Mouse (Mus musculus): ENCODE results near the gene Gm20479. TPM values are rescaled to one million over a fixed set of nuclear protein-coding genes. Genes with fewer than 3 reads are reported as not detected.
A peak's percentile ranks its signal among the peaks of the same experiment; 100 is the strongest.

Gm20479 gene
- 0.64 and 0.80 TPM in 2 replicates for polyA plus RNA-seq (2015; fragmentation: Nextera tagmentation; extraction: Ambion mirVana)

GRCm38 (mm10) chr7:27356861-27357594 is at the start of gene Gm20479:
TSS of gene Gm20479 (minus strand) at chr7:27357419.
- 2% methylated on average over 27 of the region's 27 CpGs for WGBS

GRCm38 (mm10) chr7:27406481-27406880 is 49.3 kb upstream of the Gm20479 start:
- H3K27me3 ChIP-seq (ENCODE audit: insufficient read depth, low read length) = peaks cover 79% of the 10 kb centered on the region

More at GRCm38 (mm10) chr7:27356861-27357594, at the start of gene Gm20479:
- Histone ChIP-seq H3K4me3 (ENCODE audit: low read length) (peak within 1 kb of the TSS; percentile 77), H3K27me3 (ENCODE audit: insufficient read depth, low read length) (peaks cover under 1% of the 10 kb centered on the region; the same call in 1 of the 2 replicates), H3K9ac (replicated peaks; ENCODE audit: low read length) (peak within 1 kb of the TSS; percentile 67), H3K4me1 (ENCODE audit: insufficient read depth, low read length) (peaks cover 32% of the 10 kb centered on the region), H3K9me3 (ENCODE audit: low read length) (no peaks in the 10 kb centered on the region), H3K36me3 (ENCODE audit: insufficient read depth, low read length) (peaks cover 8% of the 10 kb centered on the region; the same call in 1 of the 2 replicates), H3K4me2 (replicated peaks; ENCODE audit: low read depth, low read length) (peak within 1 kb of the TSS; percentile 92), H3K27ac (ENCODE audit: low read length) (peak within 1 kb of the TSS; percentile 93)
- ATAC-seq (ENCODE audit: low FRiP score, low TSS enrichment) = no peak

GRCm38 (mm10) chr7:27404203-27404942 is 47.2 kb upstream of the Gm20479 start:
- Histone ChIP-seq H3K36me3 (ENCODE audit: insufficient read depth, low read length) (no peaks in the 10 kb centered on the region), H3K27ac (ENCODE audit: low read length) (no peak overlapping the region), H3K4me2 (replicated peaks; ENCODE audit: low read depth, low read length) (peak overlapping the region; percentile 23), H3K9me3 (ENCODE audit: low read length) (peaks cover 9% of the 10 kb centered on the region), H3K4me3 (ENCODE audit: low read length) (peak overlapping the region; percentile 22; the same call in 1 of the 2 replicates), H3K27me3 (ENCODE audit: insufficient read depth, low read length) (peaks cover 81% of the 10 kb centered on the region), H3K9ac (replicated peaks; ENCODE audit: low read length) (no peak overlapping the region), H3K4me1 (ENCODE audit: insufficient read depth, low read length) (peaks cover 11% of the 10 kb centered on the region)
- ATAC-seq (ENCODE audit: low FRiP score, low TSS enrichment) = no peak
- 6% methylated on average over 77 of the region's 81 CpGs for WGBS

More at GRCm38 (mm10) chr7:27406481-27406880, 49.3 kb upstream of the Gm20479 start:
- WGBS = 86% methylated on average over 7 of the region's 7 CpGs
- Histone ChIP-seq H3K36me3 (ENCODE audit: insufficient read depth, low read length) (no peaks in the 10 kb centered on the region), H3K4me2 (replicated peaks; ENCODE audit: low read depth, low read length) (no peak overlapping the region), H3K4me3 (ENCODE audit: low read length) (no peak overlapping the region), H3K9ac (replicated peaks; ENCODE audit: low read length) (no peak overlapping the region), H3K4me1 (ENCODE audit: insufficient read depth, low read length) (peaks cover 11% of the 10 kb centered on the region), H3K27ac (ENCODE audit: low read length) (no peak overlapping the region), H3K9me3 (ENCODE audit: low read length) (peaks cover 9% of the 10 kb centered on the region)
- no peak for ATAC-seq (ENCODE audit: low FRiP score, low TSS enrichment)

GRCm38 (mm10) chr7:27402675-27403074 is 45.5 kb upstream of the Gm20479 start:
- Histone ChIP-seq H3K36me3 (ENCODE audit: insufficient read depth, low read length) (no peaks in the 10 kb centered on the region), H3K9me3 (ENCODE audit: low read length) (peaks cover 9% of the 10 kb centered on the region), H3K4me2 (replicated peaks; ENCODE audit: low read depth, low read length) (no peak overlapping the region), H3K9ac (replicated peaks; ENCODE audit: low read length) (no peak overlapping the region), H3K4me3 (ENCODE audit: low read length) (no peak overlapping the region), H3K27ac (ENCODE audit: low read length) (no peak overlapping the region), H3K27me3 (ENCODE audit: insufficient read depth, low read length) (peaks cover 73% of the 10 kb centered on the region), H3K4me1 (ENCODE audit: insufficient read depth, low read length) (no peaks in the 10 kb centered on the region)
- 10% methylated on average over 16 of the region's 16 CpGs for WGBS
- ATAC-seq (ENCODE audit: low FRiP score, low TSS enrichment) = no peak

- ATAC-seq (ENCODE audit: low FRiP score, low TSS enrichment) = no peak
- H3K9ac ChIP-seq (replicated peaks; ENCODE audit: low read length) = no peak overlapping the region
- no peaks in the 10 kb centered on the region for H3K36me3 ChIP-seq (ENCODE audit: insufficient read depth, low read length)
- H3K4me3 ChIP-seq (ENCODE audit: low read length) = no peak overlapping the region
- H3K27me3 ChIP-seq (ENCODE audit: insufficient read depth, low read length) = peaks cover 73% of the 10 kb centered on the region
- no peak overlapping the region for H3K4me2 ChIP-seq (replicated peaks; ENCODE audit: low read depth, low read length)
- H3K9me3 ChIP-seq (ENCODE audit: low read length) = peaks cover 6% of the 10 kb centered on the region
- H3K4me1 ChIP-seq (ENCODE audit: insufficient read depth, low read length) = peaks cover 13% of the 10 kb centered on the region; the same call in 1 of the 2 replicates
- 67% methylated on average over 7 of the region's 7 CpGs for WGBS
- H3K27ac ChIP-seq (ENCODE audit: low read length) = no peak overlapping the region
These were observed 43.3 kb upstream of the Gm20479 start for GRCm38 (mm10) chr7:27400545-27400944.

GRCm38 (mm10) chr7:27397048-27397949 is 40.1 kb upstream of the Gm20479 start:
- peak; percentile 50 for ATAC-seq (ENCODE audit: low FRiP score, low TSS enrichment)
- no peak overlapping the region for H3K9ac ChIP-seq (replicated peaks; ENCODE audit: low read length)
- no peaks in the 10 kb centered on the region for H3K36me3 ChIP-seq (ENCODE audit: insufficient read depth, low read length)
- no peak overlapping the region; the same call in 1 of the 2 replicates for H3K4me3 ChIP-seq (ENCODE audit: low read length)
- H3K27ac ChIP-seq (ENCODE audit: low read length) = no peak overlapping the region
- H3K9me3 ChIP-seq (ENCODE audit: low read length) = no peaks in the 10 kb centered on the region
- H3K4me1 ChIP-seq (ENCODE audit: insufficient read depth, low read length) = peaks cover 13% of the 10 kb centered on the region; the same call in 1 of the 2 replicates
- H3K27me3 ChIP-seq (ENCODE audit: insufficient read depth, low read length) = peaks cover 68% of the 10 kb centered on the region
- no peak overlapping the region for H3K4me2 ChIP-seq (replicated peaks; ENCODE audit: low read depth, low read length)
- 18% methylated on average over 26 of the region's 26 CpGs for WGBS

GRCm38 (mm10) chr7:27396184-27397047 is 39.2 kb upstream of the Gm20479 start:
- Histone ChIP-seq H3K4me3 (ENCODE audit: low read length) (peak overlapping the region; percentile 54), H3K27me3 (ENCODE audit: insufficient read depth, low read length) (peaks cover 71% of the 10 kb centered on the region), H3K27ac (ENCODE audit: low read length) (no peak overlapping the region), H3K9ac (replicated peaks; ENCODE audit: low read length) (peak overlapping the region; percentile 35; the same call in 1 of the 2 replicates), H3K4me2 (replicated peaks; ENCODE audit: low read depth, low read length) (peak overlapping the region; percentile 81), H3K9me3 (ENCODE audit: low read length) (no peaks in the 10 kb centered on the region), H3K36me3 (ENCODE audit: insufficient read depth, low read length) (no peaks in the 10 kb centered on the region), H3K4me1 (ENCODE audit: insufficient read depth, low read length) (peaks cover 13% of the 10 kb centered on the region; the same call in 1 of the 2 replicates)
- 2% methylated on average over 28 of the region's 68 CpGs for WGBS
- ATAC-seq (ENCODE audit: low FRiP score, low TSS enrichment) = peak; percentile 17; the same call in 1 of the 2 replicates

GRCm38 (mm10) chr7:27395521-27396183 is 38.4 kb upstream of the Gm20479 start:
- ATAC-seq (ENCODE audit: low FRiP score, low TSS enrichment) = no peak

More at GRCm38 (mm10) chr7:27395521-27396183, 38.4 kb upstream of the Gm20479 start:
- Histone ChIP-seq H3K36me3 (ENCODE audit: insufficient read depth, low read length) (no peaks in the 10 kb centered on the region), H3K9ac (replicated peaks; ENCODE audit: low read length) (no peak overlapping the region), H3K27me3 (ENCODE audit: insufficient read depth, low read length) (peaks cover 79% of the 10 kb centered on the region), H3K27ac (ENCODE audit: low read length) (no peak overlapping the region), H3K4me3 (ENCODE audit: low read length) (peak overlapping the region; percentile 54), H3K4me2 (replicated peaks; ENCODE audit: low read depth, low read length) (peak overlapping the region; percentile 81), H3K9me3 (ENCODE audit: low read length) (no peaks in the 10 kb centered on the region), H3K4me1 (ENCODE audit: insufficient read depth, low read length) (peaks cover 13% of the 10 kb centered on the region; the same call in 1 of the 2 replicates)
- WGBS = 3% methylated on average over 22 of the region's 22 CpGs
